Mouse (Mus musculus): ENCODE results near the gene Notch2. TPM values are rescaled to one million over a fixed set of nuclear protein-coding genes. Genes with fewer than 3 reads are reported as not detected.

Gene Notch2
- total RNA-seq, 2 experiments from 2014 or later = 8.7 to 10.3 TPM

DNA sequence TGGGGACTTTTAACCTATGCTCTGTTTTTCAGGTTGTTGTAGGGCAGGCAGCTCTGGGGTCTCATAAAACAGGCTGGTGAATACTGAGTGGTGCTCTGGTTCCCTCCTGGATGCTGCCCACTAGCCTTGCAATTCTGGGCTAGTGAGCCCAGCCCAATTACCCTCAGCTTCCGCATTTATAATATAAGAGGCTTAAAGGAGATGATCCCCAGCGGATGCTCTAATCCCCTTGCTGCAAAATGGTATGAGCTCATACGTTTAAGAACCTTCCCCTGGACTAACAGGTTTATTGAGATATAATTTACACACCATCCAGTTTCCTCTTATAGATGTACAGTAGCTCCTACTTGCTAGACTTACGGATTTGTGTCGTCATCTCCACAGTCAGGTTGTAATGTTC is 64.5 kb downstream of the Notch2 start:
- no peak for TF ChIP-seq CTCF (IDR thresholded peaks at IDR 0.05)
- DNase-seq = no peak

DNA sequence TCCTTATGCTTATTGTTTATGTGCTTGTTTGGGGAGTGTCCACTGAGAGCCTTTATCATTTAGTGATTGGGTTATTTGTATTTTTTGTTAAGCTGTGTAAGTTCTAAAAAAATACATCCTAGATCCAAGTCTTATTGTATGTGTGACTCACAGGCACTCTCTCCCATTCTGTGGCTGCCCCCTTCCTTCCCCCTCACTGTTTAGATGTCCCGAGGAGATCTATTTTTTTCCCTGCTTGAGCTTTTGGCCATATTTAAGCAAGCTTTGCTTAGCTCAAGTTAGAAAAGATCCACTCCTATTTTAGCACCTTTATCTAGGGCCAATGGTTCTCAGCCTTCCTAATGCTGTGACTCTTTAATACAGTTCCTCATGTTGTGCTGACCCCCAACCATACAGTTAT is 65.5 kb downstream of the Notch2 start:
- intact Hi-C loops (cut with DNase I) = no loop called here
- no peak for DNase-seq
- no peak for TF ChIP-seq CTCF (IDR thresholded peaks at IDR 0.05)
- no peak overlapping the region for H3K27ac ChIP-seq
- H3K4me3 ChIP-seq = no peak overlapping the region

More for the DNA sequence above, 64.5 kb downstream of the Notch2 start:
- intact Hi-C loops (cut with DNase I) = no loop called here
- peak overlapping the region; percentile 48 for H3K27ac ChIP-seq
- no peak overlapping the region for H3K4me3 ChIP-seq

DNA sequence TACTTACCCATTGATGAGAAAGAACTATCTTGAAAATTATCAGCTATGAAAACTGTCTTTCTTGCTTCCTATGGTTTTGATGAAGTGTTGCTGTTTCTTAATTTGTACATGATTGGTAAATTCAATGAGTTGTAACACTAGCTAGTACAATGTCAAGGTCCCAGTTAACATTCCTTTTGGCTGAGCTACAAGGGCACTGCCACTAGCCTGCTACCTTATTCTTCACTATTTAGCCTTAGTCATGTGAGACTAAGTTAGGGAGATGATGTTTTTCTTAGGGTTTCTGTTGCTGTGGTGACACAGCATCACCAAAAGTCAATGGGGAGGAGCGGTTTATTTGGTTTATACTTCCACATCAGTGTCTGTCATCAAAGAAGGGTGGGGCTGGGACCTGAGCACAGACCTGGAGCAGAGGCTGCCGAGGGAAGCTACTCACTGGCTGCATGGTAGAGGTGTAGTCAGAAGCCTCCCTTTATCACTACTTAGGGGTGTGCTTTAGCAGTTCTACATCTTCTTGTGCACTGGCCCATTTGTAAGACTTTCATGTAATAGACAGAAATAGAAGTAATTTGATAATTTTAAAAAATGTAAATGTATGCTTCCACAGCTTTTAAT is 66.4 kb downstream of the Notch2 start:
- Histone ChIP-seq H3K27ac (no peak overlapping the region), H3K4me3 (no peak overlapping the region)
- intact Hi-C loops (cut with DNase I) = no loop called here
- DNase-seq = no peak
- no peak for TF ChIP-seq CTCF (IDR thresholded peaks at IDR 0.05)

DNA sequence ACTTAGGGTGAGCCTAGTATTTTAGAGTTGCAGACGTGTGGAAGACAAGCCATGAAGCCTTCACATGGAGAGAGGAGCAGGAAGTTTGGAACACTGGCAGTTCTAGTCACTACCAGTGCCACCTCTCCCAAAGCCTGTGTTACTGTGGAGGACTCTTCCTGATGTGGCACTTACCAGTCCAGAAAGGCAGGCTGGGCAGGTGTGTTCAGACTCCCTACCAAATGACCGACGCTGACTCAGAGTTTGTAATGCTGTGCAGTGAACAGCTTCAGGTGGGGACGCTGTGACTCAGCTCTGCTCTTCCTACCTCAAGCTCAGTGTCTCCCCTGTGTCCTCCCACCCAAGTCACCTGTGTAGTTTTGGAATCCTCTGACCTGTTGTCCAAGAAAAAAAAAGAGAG is 67.3 kb downstream of the Notch2 start:
- Histone ChIP-seq H3K27ac (no peak overlapping the region), H3K4me3 (no peak overlapping the region)
- TF ChIP-seq CTCF (IDR thresholded peaks at IDR 0.05) = no peak
- DNase-seq = no peak
- intact Hi-C loops (cut with DNase I) = no loop called here

DNA sequence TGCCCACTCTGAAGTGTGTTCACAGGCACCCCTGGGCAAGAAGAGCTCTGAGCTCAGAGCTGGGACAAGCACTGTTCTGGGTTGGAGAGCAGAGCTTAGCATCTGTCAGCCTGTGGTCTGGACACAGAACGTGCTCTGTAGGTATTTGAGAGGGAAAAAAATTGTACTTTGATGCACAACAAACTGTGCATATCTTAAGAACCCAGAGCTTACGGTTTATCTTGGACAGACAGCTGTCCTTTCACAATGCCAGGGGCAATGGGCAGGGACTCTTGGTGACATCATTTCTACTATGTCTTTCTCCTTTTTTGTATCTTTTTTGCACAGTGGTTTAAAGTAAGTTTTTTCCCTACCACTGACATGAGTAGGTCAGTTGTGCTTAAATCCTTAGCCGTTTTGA is 68.9 kb downstream of the Notch2 start:
- no peak for TF ChIP-seq CTCF (IDR thresholded peaks at IDR 0.05)
- H3K27ac ChIP-seq = no peak overlapping the region
- no peak for DNase-seq
- no peak overlapping the region for H3K4me3 ChIP-seq
- intact Hi-C loops (cut with DNase I) = no loop called here

DNA sequence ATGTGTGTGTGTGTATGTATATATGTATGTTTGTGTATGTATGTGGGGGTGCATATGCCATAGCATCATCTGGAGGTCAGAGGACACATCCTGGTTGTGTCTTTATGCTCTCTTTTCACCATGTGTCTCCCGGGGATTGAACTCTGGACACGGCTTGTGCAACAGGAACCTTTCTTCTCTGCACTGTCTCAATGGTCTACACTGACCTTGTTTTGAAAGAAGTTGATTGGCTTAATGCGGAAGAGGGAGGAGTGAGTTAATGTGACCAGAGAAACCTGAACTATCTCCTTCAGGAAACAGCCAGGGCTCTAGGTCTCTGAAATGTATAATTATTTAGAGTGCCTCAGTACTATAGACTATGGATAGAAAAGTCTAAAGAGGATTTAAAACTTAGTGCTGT is 69.6 kb downstream of the Notch2 start:
- intact Hi-C loops (cut with DNase I) = no loop called here
- no peak overlapping the region for H3K4me3 ChIP-seq
- no peak for DNase-seq
- peak overlapping the region; percentile 63; the same call in 1 of the 2 replicates for H3K27ac ChIP-seq
- no peak for TF ChIP-seq CTCF (IDR thresholded peaks at IDR 0.05)

DNA sequence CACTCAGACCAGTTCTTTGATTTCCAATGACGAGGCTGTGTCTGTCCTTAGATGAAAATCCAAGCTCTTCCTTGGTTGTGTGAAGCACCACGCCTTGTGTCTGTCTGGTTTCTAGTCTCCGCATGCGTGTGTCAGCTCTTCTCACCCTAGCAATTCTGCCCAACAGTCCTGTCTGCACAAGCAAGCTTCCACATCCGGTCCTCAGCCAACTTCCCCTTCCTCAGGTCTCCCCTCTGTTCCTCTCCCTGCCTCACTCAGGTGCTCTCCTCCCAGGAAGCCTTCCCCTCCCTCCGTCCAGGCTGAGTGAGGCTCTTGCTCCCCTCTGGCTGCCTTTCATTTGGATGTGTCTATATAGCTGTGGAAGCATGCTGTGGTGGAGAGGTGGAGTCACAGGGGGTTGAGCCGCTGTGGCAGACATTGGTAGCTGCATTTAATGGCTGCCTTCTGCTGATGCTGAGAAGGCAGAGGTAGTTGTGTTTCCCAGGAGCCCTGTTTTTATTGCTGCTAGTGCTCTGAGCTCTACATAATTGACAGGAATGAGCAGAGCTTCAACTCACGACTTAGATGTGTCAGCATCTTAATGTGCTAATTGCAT is 70.8 kb downstream of the Notch2 start:
- Histone ChIP-seq H3K4me3 (no peak overlapping the region), H3K27ac (peak overlapping the region; percentile 63)
- no peak for DNase-seq
- intact Hi-C loops (cut with DNase I) = no loop called here
- TF ChIP-seq CTCF (IDR thresholded peaks at IDR 0.05) = no peak

DNA sequence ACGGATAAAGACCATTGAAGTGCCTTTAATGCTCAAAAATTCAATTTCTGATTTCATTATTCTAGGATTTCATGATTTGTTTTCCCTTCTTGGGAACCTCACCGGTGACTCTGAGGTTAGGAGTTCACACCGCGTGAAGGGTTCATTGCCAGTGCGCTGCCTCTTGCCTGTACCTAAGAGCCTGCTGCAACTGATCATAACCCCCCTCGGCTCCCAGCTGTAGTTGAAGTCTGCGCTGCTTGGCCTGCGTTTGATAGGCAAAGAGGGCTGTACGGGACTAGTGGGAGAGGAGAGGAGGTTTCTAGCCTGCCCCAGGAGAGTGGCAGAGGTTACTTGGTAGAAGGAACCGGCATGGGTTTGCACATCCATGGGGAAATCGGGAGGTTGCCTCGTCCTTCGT is 71.5 kb downstream of the Notch2 start:
- intact Hi-C loops (cut with DNase I) = no loop called here
- no peak for DNase-seq
- H3K4me3 ChIP-seq = no peak overlapping the region
- no peak for TF ChIP-seq CTCF (IDR thresholded peaks at IDR 0.05)
- peak overlapping the region; percentile 72 for H3K27ac ChIP-seq

DNA sequence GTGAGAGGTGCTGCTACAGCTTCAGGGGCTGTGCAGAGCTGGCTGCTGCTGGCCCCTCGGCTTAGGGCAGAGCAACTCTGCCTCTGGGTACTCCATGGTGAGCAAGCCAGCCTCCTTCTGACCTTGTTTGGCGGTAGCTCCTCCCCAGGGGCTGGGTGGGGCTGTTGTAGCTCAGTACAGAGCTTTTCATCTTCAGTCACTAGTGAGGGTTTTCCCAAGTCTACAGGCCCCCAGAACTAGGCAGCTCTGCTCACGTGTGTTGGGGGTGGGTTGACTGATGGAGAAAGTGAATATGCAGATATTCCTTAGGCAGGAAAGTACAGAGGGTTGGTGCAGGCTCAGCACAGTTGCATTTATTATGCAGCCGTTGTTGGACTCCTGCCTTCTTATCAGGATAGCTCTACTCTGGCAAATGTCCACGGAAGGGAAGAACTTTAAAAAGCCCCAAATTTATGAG is 72.5 kb downstream of the Notch2 start:
- Histone ChIP-seq H3K4me3 (no peak overlapping the region), H3K27ac (peak overlapping the region; percentile 72)
- peak; percentile 78 for DNase-seq
- intact Hi-C loops (cut with DNase I) = no loop called here
- TF ChIP-seq CTCF (IDR thresholded peaks at IDR 0.05) = no peak

DNA sequence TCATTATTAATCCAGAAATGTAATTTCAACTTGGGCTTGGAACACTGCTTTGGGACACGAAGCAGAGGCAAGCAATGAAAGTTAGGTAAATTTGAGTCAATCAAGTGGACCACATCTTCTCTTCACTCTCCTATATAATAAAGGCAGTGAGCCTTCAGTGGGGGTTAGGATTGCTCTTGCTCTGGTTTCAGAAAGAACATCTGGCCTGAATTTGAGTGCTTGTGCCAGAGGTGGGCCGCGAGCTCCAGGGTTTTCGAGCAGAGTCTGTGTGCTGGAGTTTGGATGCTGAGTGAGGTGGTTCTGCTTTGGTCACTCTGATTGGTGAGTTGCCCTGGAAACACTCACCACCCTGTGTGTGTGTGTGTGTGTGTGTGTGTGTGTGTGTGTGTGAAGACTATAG is 73.1 kb downstream of the Notch2 start:
- H3K27ac ChIP-seq = peak overlapping the region; percentile 72
- no peak for DNase-seq
- intact Hi-C loops (cut with DNase I) = no loop called here
- no peak for TF ChIP-seq CTCF (IDR thresholded peaks at IDR 0.05)
- no peak overlapping the region for H3K4me3 ChIP-seq

DNA sequence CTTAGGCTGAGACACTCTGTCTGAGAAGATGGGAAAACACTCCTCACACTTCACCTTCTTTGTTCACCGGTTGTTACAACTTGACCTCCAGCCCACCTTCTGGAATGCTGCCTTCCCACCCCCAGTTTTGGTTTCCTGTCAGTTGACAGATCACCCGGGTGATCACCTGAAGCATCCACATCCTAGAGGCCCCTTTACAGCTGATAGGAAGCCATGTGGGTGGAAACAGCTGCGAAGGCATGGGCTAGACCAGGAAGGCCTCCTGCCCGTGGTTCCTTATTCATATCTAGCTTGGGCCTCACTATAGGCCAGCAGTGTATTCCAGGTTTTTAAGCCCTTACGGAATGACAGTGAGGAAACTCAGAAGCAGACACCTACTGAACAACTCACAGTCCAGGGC is 73.5 kb downstream of the Notch2 start:
- no peak for DNase-seq
- intact Hi-C loops (cut with DNase I) = no loop called here
- TF ChIP-seq CTCF (IDR thresholded peaks at IDR 0.05) = no peak
- H3K4me3 ChIP-seq = no peak overlapping the region
- peak overlapping the region; percentile 72 for H3K27ac ChIP-seq

DNA sequence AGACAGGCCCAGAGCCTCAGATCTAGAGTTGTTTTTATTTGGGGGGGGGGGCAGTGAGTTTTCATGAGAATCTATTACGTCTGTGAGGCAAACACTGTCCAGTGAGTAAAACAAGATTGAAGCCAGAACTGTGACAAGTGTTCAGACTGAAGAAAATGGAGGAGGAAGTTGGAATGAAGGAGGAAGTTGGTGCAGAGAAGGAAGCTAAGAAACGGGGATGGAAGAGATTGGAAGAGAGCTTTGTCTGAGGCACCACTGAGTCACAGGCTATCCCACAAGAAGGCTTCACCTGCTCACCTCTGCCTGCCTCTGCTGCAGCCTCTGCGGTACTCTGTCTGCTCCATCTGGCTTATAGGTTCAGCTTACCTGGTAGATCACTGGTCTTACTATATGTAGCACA is 74.2 kb downstream of the Notch2 start:
- Histone ChIP-seq H3K4me3 (no peak overlapping the region), H3K27ac (peak overlapping the region; percentile 72; the same call in 1 of the 2 replicates)
- intact Hi-C loops (cut with DNase I) = no loop called here
- no peak for DNase-seq
- no peak for TF ChIP-seq CTCF (IDR thresholded peaks at IDR 0.05)

DNA sequence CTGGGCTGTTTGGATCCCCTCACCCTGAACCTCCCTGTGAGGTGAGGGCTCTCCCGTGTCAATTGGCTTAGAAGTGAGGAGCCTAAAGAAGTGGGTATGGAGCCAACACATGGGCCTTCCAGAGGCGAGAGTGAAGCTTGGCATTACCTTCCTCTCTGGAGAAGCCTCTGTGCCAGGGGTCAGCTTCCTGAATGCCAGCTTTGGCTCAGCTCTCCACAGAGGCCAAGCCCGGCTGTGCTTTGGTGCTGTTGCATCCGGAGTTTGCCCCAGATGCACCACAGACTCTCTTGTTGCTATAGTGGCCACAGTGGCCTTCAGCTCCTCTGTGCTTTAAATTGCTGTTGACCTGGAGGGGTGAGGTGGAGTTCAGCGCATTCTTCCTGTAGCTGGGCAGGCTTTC is 76.4 kb downstream of the Notch2 start:
- H3K4me3 ChIP-seq = no peak overlapping the region
- TF ChIP-seq CTCF (IDR thresholded peaks at IDR 0.05) = no peak
- DNase-seq = peak; percentile 69
- peak overlapping the region; percentile 9 for H3K27ac ChIP-seq
- intact Hi-C loops (cut with DNase I) = no loop called here

DNA sequence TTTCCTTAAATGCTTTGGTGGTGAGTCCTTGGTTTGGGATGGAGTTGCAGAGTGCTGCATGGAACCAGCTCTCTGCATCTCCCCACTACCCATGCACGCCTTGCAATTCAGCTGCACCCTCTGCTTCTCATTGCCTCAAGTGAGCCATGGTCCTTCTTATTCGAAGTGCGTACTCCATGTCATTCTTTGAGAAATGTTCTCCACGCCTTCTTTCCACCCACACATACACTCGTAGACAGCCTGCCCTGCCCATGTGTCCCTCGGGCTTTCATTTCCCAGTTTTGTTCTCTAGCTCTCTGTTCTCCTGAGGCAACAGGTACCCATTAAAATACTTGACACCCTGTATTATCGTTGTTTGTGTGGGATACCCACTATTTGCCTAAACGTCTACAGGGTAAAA is 76.8 kb downstream of the Notch2 start:
- no peak for TF ChIP-seq CTCF (IDR thresholded peaks at IDR 0.05)
- Histone ChIP-seq H3K27ac (peak overlapping the region; percentile 9; the same call in 1 of the 2 replicates), H3K4me3 (no peak overlapping the region)
- DNase-seq = no peak
- intact Hi-C loops (cut with DNase I) = no loop called here

Data from gastrocnemius, adult 2 months (tissue).